Mouse (Mus musculus) limb, embryonic 11.5 days (tissue): Measurements from ENCODE around the gene Yae1d1. TPM values are rescaled to one million over a fixed set of nuclear protein-coding genes. Genes with fewer than 3 reads are reported as not detected.
"Not testable (repeated sequence)": the region's sequence is repeated elsewhere in the genome, so short reads cannot be mapped to it uniquely, and the experiment has no call there.

ENCODE experiments used
- ATAC-seq: fragments of 200-750 bp; cut with Nextera tagmentation; 2 replicates; pipeline ENCODE4 v1.8.0; 2017; ENCODE audit warnings: low read depth; ENCODE audit not compliant: insufficient number of reproducible peaks, low FRiP score, low TSS enrichment
- DNase-seq: peaks from one replicate; pipeline ENCODE4 v3.0.0-alpha.2; 2015; ENCODE audit warnings: low spot score
- H3K27ac ChIP-seq: fragments of 300-500 bp; sonication (generic); replicated peaks from 2 replicates; pipeline ENCODE4 v1.5.1; 2014; ENCODE audit warnings: low read depth, mild to moderate bottlenecking, low read length
- H3K27me3 ChIP-seq: fragments of 300-500 bp; sonication (generic); 2 replicates; pipeline ENCODE4 v1.6.1; 2014; ENCODE audit warnings: mild to moderate bottlenecking, low read length, mixed read lengths; ENCODE audit not compliant: control insufficient read depth, insufficient read depth
- H3K36me3 ChIP-seq: fragments of 300-500 bp; sonication (generic); 2 replicates; pipeline ENCODE4 v1.6.1; 2014; ENCODE audit warnings: mild to moderate bottlenecking, low read length, moderate library complexity, mixed read lengths; ENCODE audit not compliant: control insufficient read depth, insufficient read depth
- H3K4me1 ChIP-seq: fragments of 300-500 bp; sonication (generic); 2 replicates; pipeline ENCODE4 v1.6.1; 2014; ENCODE audit warnings: low read length, mixed read lengths; ENCODE audit not compliant: control insufficient read depth, insufficient read depth
- H3K4me2 ChIP-seq: fragments of 300-500 bp; sonication (generic); 2 replicates; pipeline ENCODE4 v1.6.1; 2014; ENCODE audit warnings: low read depth, mild to moderate bottlenecking, moderate library complexity; ENCODE audit not compliant: severe bottlenecking
- H3K4me3 ChIP-seq: fragments of 300-500 bp; sonication (generic); 2 replicates; pipeline ENCODE4 v1.5.1; 2014; ENCODE audit warnings: low read depth, low read length
- H3K9ac ChIP-seq: fragments of 300-500 bp; sonication (generic); 2 replicates; pipeline ENCODE4 v1.6.1; 2014; ENCODE audit warnings: mild to moderate bottlenecking, low read length
- H3K9me3 ChIP-seq: fragments of 300-500 bp; sonication (generic); 2 replicates; pipeline ENCODE4 v1.6.1; 2016; ENCODE audit warnings: low read length; ENCODE audit not compliant: control insufficient read depth
- WGBS: fragments of 180-500 bp; shearing (Covaris S2); extraction: QIAGEN DNeasy Blood & Tissue Kit; methylation state at CpG from one replicate; pipeline ENCODE4 v1.1.7; 2014; 5-methylcytosine and 5-hydroxymethylcytosine counted together
- polyA plus RNA-seq: library from polyadenylated mRNA; unstranded; fragments of >200 nt; fragmentation: Nextera tagmentation; extraction: Ambion mirVana; gene quantifications from 2 replicates; pipeline ENCODE4 v1.2.1, GENCODE M21; 2014

Gene Yae1d1
- polyA plus RNA-seq, 1 experiment from 2014 or later = 75.2 TPM

DNA sequence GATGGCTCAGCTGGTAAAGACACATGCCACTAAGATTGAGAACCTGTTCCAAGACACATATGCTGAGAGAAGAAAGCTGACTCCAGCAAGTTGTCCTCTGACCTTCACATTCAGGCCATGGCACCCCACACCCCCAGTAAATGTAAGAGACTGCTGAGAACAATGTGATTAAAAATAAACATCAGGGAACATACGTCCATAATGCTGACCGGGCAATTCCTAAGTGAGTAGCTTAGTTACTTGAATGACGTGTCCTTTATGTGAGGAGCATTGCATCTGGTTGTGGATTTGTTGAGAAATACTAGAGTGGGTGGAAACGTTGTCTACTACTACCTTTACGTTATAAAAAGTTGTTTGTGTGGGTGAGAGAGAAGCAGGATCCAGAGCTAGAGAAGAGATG lies 10.5 kb downstream of the Yae1d1 start:
- no peaks in the 10 kb centered on the region for H3K27me3 ChIP-seq
- peaks cover 8% of the 10 kb centered on the region for H3K36me3 ChIP-seq
- H3K9me3 ChIP-seq = no peaks in the 10 kb centered on the region
- ATAC-seq (no peak), DNase-seq (no peak)
- H3K9ac ChIP-seq = no peak overlapping the region
- 92% methylated on average over 5 of the region's 5 CpGs for WGBS
- H3K4me1 ChIP-seq = no peaks in the 10 kb centered on the region
- H3K4me2 ChIP-seq = no peak overlapping the region
- no peak overlapping the region for H3K27ac ChIP-seq
- H3K4me3 ChIP-seq = no peak overlapping the region

DNA sequence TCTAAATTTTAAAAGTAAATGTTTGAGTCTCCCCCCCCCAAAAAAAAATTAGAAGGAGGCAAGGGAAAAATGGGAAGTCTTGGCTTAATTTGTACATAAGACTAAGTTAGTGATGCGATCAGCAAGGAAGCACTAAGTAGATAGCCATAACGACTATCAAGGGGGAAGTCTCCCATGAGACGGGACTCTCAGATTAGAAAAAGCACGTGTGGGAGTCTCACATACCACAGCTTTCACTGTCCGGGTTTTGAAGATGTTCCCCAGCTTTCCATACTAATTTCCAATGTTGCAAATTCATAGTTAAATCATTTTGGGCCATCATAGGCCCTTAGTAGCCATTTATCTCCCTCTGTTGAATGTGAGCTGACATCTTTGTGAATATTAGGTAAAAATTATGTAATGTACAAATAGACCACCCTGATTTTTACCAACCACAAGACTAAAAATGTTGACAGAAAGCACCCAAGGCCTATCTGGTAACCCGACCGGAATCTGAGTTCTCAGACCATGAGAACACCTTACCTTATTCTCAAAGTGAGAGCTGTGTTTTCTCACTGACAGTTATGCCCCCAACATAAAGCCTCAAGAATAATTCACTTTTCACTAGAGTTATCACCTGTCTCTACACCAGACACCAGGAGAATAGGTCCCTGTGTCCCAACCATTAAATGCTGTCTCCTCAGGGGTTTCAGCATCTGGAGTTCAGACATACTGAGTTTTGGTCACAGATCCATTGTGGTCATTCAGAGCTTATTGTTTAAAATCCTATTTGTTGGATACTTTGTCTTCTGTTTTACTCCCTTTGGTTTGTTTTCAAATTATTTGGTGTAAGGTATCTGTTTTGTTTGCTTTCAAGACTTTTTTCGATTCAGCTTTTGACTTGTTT lies 16.1 kb downstream of the Yae1d1 start:
- no peak overlapping the region for H3K27ac ChIP-seq
- 84% methylated on average over 8 of the region's 8 CpGs for WGBS
- no peak overlapping the region for H3K4me2 ChIP-seq
- DNase-seq (no peak), ATAC-seq (no peak)
- H3K9ac ChIP-seq = no peak overlapping the region
- no peak overlapping the region for H3K4me3 ChIP-seq
- no peaks in the 10 kb centered on the region for H3K36me3 ChIP-seq
- H3K27me3 ChIP-seq = no peaks in the 10 kb centered on the region
- H3K4me1 ChIP-seq = no peaks in the 10 kb centered on the region
- no peaks in the 10 kb centered on the region for H3K9me3 ChIP-seq

DNA sequence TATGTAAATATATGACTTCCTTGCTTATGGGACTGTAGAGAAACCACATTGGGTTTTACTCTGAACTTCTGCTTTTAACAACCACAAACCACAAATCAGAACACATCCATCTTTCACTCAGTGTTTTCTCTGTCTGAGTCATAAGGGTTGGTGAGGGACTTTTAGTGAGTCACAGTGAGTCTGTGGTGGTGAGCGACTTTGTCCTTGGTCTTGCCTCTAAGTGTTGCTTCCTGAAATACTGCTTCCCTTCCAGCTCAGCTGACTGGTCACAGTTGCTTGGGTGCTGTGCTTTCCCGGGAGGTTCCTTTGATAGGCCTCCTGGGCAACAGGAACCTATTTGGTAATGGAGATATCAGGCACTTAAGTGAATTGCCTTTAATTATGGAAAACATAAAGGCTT lies 17.3 kb downstream of the Yae1d1 start:
- Histone ChIP-seq H3K4me2 (no peak overlapping the region), H3K27me3 (no peaks in the 10 kb centered on the region), H3K36me3 (no peaks in the 10 kb centered on the region), H3K9ac (no peak overlapping the region), H3K9me3 (no peaks in the 10 kb centered on the region), H3K27ac (no peak overlapping the region), H3K4me3 (no peak overlapping the region), H3K4me1 (no peaks in the 10 kb centered on the region)
- 48% methylated on average over 2 of the region's 2 CpGs for WGBS
- DNase-seq (no peak), ATAC-seq (no peak)

DNA sequence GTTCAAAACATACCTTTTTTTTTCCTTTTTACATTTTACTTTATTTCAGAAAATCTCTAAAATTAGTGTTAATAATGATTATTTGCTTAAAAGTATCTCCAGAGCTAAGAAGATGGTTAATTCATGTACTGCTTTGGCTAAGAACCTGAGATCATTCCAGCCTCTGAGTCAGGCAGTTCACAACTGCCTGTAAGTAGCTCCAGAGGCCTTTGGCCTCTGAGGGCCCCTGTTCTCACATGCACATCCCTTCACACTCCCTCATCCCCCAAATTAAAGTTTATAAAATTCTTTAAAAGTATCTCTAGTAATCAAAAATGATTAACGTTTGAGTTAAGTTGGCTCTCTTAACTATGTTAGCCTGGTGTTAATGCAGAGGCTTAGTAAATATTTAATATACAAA lies 17.7 kb downstream of the Yae1d1 start:
- ATAC-seq (no peak), DNase-seq (no peak)
- H3K9me3 ChIP-seq = no peaks in the 10 kb centered on the region
- no peaks in the 10 kb centered on the region for H3K27me3 ChIP-seq
- H3K4me2 ChIP-seq = no peak overlapping the region
- no peak overlapping the region for H3K9ac ChIP-seq
- no peak overlapping the region for H3K4me3 ChIP-seq
- H3K36me3 ChIP-seq = no peaks in the 10 kb centered on the region
- no peak overlapping the region for H3K27ac ChIP-seq
- H3K4me1 ChIP-seq = no peaks in the 10 kb centered on the region
- 83% methylated on average over 1 of the region's 1 CpGs for WGBS

DNA sequence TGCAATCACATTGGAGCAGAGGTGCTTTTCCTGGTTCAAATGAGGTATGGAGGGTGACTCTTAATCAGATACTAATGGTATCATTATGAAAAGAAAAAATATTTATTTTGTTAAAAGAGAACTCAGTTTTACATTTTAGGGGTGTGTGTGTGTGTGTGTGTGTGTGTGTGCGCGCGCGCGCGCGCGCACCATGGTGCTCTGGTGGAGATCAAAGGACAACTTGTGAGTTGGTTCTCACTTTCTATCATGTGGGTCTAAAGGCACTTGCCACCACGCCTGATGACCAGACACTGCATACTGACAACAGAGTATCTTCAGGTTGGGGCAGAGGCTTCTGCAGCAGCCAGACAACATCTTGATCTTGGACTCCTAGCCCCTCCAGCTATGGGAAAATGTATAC lies 18.4 kb downstream of the Yae1d1 start:
- Histone ChIP-seq H3K9me3 (no peaks in the 10 kb centered on the region), H3K4me2 (no peak overlapping the region), H3K36me3 (no peaks in the 10 kb centered on the region), H3K27ac (no peak overlapping the region), H3K27me3 (no peaks in the 10 kb centered on the region), H3K4me3 (no peak overlapping the region), H3K9ac (no peak overlapping the region), H3K4me1 (no peaks in the 10 kb centered on the region)
- no peak for DNase-seq
- ATAC-seq = no peak
- 87% methylated on average over 9 of the region's 9 CpGs for WGBS

DNA sequence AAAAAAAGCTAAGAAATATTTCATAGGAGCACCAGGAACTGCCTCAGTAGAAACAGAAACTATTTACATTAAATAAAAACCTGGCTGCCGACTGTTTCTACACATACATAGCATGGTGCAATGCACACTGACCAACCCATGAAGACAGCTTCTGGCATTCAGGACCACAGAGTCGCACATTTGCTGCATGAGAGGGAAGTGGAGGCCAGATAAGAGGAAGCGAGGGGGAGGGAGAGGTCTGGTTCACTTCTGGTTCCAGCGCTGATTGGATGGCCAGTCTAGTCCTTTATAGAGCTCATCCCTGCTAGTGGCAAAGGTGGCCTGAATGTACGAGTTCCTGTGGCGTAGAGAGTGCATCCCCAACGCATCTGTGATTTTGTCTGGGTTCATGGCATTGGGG lies 32.5 kb downstream of the Yae1d1 start:
- no peaks in the 10 kb centered on the region for H3K9me3 ChIP-seq
- no peak overlapping the region for H3K9ac ChIP-seq
- WGBS = 88% methylated on average over 7 of the region's 7 CpGs
- DNase-seq (no peak), ATAC-seq (no peak)
- H3K4me3 ChIP-seq = no peak overlapping the region
- H3K4me2 ChIP-seq = no peak overlapping the region
- no peaks in the 10 kb centered on the region for H3K4me1 ChIP-seq
- no peaks in the 10 kb centered on the region for H3K36me3 ChIP-seq
- H3K27me3 ChIP-seq = no peaks in the 10 kb centered on the region
- no peak overlapping the region for H3K27ac ChIP-seq

DNA sequence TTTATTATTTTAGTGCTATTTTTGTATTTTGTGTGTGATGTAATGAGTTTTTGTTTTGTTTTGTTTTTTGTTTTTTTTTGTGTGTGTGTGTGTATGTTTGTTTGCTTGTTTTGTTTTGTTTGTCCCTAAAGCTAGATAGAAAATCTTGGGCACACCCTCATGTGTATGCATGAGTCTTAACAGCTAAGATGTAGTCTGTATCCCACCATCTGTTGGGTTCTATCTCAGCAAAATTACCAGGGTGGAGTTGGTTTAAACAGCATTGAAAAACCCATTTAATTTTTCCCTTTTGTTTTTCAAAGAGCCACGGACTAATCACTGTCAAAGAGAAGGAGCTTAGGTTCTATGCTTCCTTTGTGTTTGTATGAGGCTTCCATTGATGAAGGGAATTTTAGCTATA lies 38.9 kb downstream of the Yae1d1 start:
- Histone ChIP-seq H3K27me3 (no peaks in the 10 kb centered on the region), H3K9ac (no peak overlapping the region), H3K36me3 (no peaks in the 10 kb centered on the region), H3K4me1 (no peaks in the 10 kb centered on the region), H3K4me2 (no peak overlapping the region), H3K4me3 (no peak overlapping the region), H3K9me3 (no peaks in the 10 kb centered on the region), H3K27ac (no peak overlapping the region)
- no peak for ATAC-seq
- 72% methylated on average over 1 of the region's 1 CpGs for WGBS
- DNase-seq = no peak

DNA sequence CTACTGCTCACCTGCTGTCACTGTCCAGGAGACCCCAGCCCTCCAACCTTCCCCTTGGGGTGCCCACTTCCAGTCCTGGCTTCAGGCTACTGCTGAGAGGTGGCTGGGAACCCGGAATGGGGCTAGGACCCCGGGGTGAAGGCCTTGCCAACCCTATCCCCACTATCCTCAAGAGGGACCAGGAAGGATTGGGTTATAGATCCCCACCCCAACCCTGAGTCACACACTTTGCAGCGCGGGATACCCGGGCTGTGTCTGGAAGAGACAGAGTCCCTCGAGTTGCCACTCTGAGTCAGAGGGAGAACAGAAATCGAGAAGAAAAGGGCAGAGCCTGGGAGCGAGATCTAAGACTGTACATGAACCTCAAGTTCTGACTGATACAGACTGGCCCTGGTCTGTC lies 42.6 kb downstream of the Yae1d1 start:
- not testable (repeated sequence) for ATAC-seq

DNA sequence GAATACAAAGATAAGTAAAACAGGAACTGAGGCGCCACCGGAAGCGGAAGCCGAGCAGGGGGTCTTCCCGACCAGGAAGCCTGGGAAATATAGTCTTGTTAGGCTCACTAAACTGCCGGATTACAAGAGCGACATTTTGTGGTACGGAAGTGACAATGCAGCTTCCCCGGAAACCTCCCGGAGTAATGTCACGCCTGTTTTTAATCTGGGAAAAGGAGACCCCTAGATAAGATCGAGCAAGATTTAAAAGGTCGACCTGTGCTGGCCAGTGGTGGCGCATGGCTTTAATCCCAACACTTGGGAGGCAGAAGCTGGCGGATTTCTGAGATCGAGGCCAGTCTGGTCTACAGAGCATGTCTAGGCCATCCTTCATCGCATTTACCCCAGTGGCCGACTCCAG lies 43.6 kb downstream of the Yae1d1 start:
- DNase-seq (no peak), ATAC-seq (no peak)
- no peak overlapping the region for H3K4me3 ChIP-seq
- WGBS = 77% methylated on average over 18 of the region's 18 CpGs
- H3K9me3 ChIP-seq = no peaks in the 10 kb centered on the region
- H3K27ac ChIP-seq = no peak overlapping the region
- H3K27me3 ChIP-seq = no peaks in the 10 kb centered on the region
- no peaks in the 10 kb centered on the region for H3K36me3 ChIP-seq
- no peak overlapping the region for H3K9ac ChIP-seq
- no peaks in the 10 kb centered on the region for H3K4me1 ChIP-seq
- no peak overlapping the region for H3K4me2 ChIP-seq

More for the DNA sequence above, 42.6 kb downstream of the Yae1d1 start:
- 90% methylated on average over 8 of the region's 8 CpGs for WGBS
- H3K27ac ChIP-seq, H3K4me2 ChIP-seq, H3K9ac ChIP-seq, H3K4me1 ChIP-seq, H3K9me3 ChIP-seq, H3K27me3 ChIP-seq, H3K4me3 ChIP-seq, H3K36me3 ChIP-seq, DNase-seq: not testable (repeated sequence)
